Mouse (Mus musculus) G1E (cell line): ENCODE measurements around the gene Acox3.

Experiments used
- CTCF ChIP-seq: IDR thresholded peaks from 2 replicates; pipeline ENCODE4 v1.5.1; 2012; ENCODE audit warnings: low read depth, low read length, inconsistent platforms, mixed read lengths
- GATA1 ChIP-seq: IDR thresholded peaks from 2 replicates; pipeline ENCODE4 v1.6.1; 2012; ENCODE audit warnings: borderline replicate concordance, low read length, inconsistent platforms, mixed read lengths
- GATA2 ChIP-seq: IDR thresholded peaks from 2 replicates; pipeline ENCODE4 v1.6.1; 2012; ENCODE audit warnings: low read depth, low read length, inconsistent platforms, borderline replicate concordance
- POLR2AphosphoS5 ChIP-seq: IDR thresholded peaks from 2 replicates; pipeline ENCODE4 v1.6.1; 2012; ENCODE audit warnings: low read depth, low read length, inconsistent platforms; ENCODE audit not compliant: insufficient replicate concordance
- TAL1 ChIP-seq: conservative IDR thresholded peaks from 2 replicates; pipeline ENCODE4 v1.6.1; 2012; ENCODE audit warnings: low read depth, low read length, inconsistent platforms, mixed read lengths

DNA sequence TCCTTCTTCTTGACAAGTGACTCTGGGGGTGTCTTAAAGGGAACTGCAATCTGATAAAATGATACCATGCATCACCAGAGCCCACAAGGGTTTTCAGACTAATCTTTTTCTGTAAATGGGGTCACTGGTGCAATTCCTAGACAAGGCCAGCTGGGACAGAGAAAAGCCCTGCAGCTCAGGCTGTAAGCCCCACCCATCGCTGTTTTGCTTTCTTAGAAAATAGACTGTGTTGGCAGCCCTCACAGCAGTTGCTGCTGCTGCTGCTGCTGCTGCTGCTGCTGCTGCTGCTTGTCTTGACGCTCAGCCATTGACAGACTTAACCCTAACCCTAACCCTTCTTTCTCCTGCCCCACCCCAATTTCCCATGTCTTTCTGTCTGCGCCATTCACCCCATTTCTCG, 43.3 kb upstream of the Acox3 start:
- TF ChIP-seq CTCF (no peak), GATA2 (no peak), POLR2AphosphoS5 (no peak), TAL1 (no peak), GATA1 (no peak)
